Mouse (Mus musculus) intestine, embryonic 14.5 days (tissue): ENCODE results near the gene Hnrnpdl. TPM values are rescaled to one million over a fixed set of nuclear protein-coding genes. Genes with fewer than 3 reads are reported as not detected.

Experiments used
- polyA plus RNA-seq: library from polyadenylated mRNA; unstranded; fragments of >200 nt; fragmentation: Nextera tagmentation; extraction: Ambion mirVana; gene quantifications from 2 replicates; pipeline ENCODE4 v1.2.1, GENCODE M21; 2014

Gene Hnrnpdl
- polyA plus RNA-seq, 1 experiment from 2014 or later = 171 TPM

Other genes starting within 250 kb of the Hnrnpdl start
- gene Vamp9, start 133.4 kb downstream of the Hnrnpdl start, polyA plus RNA-seq = 0.23 and 0.48 TPM in 2 replicates
- gene Hnrnpd, start 60.7 kb downstream of the Hnrnpdl start, polyA plus RNA-seq = 142 and 148 TPM in 2 replicates
- 1.6 and 3.2 TPM in 2 replicates for gene 4930524J08Rik, start 60.6 kb downstream of the Hnrnpdl start, polyA plus RNA-seq
- 49.8 and 51.7 TPM in 2 replicates for gene Enoph1, start 321 bp upstream of the Hnrnpdl start, polyA plus RNA-seq
- 1.1 and 1.4 TPM in 2 replicates for gene Tmem150c, start 120.1 kb upstream of the Hnrnpdl start, polyA plus RNA-seq